Mouse (Mus musculus): ENCODE measurements around the gene Lama4.

- TF ChIP-seq CTCF (IDR thresholded peaks at IDR 0.05; ENCODE audit: borderline replicate concordance, control insufficient read depth, extremely low read depth, insufficient read depth, low read length, poor library complexity): no peak
- no peak for TF ChIP-seq POLR2A (IDR thresholded peaks at IDR 0.05; ENCODE audit: control insufficient read depth, extremely low read depth, insufficient read depth, low read length, poor library complexity)
Observed at GRCm38 (mm10) chr10:38964719-38965074, 618 bp upstream of the Lama4 start.
